Mouse (Mus musculus) CH12.LX (cell line): ENCODE measurements around the gene Omt2b. TPM values are rescaled to one million over a fixed set of nuclear protein-coding genes. Genes with fewer than 3 reads are reported as not detected.
"Not testable (repeated sequence)": the region's sequence is repeated elsewhere in the genome, so short reads cannot be mapped to it uniquely, and the experiment has no call there.

Experiments used
- DNase-seq: peaks from one replicate; pipeline ENCODE4 v3.0.0-alpha.2; 2013; ENCODE audit errors: extremely low read depth
- H3K27ac ChIP-seq: 2 replicates; pipeline ENCODE4 v1.5.1; 2012; ENCODE audit warnings: low read depth, mild to moderate bottlenecking, control low read depth, moderate library complexity; ENCODE audit not compliant: insufficient read depth
- H3K27me3 ChIP-seq: replicated peaks from 2 replicates; pipeline ENCODE3; 2012; ENCODE audit warnings: inconsistent platforms
- H3K36me3 ChIP-seq, 2 experiments: replicated peaks in 1 of 2; 2 replicates each; pipeline versions ENCODE3 to v1.6.1; 2012; ENCODE audit warnings: inconsistent platforms in 1 of 2, low read length in 1 of 2, mild to moderate bottlenecking in 1 of 2, mixed read lengths in 1 of 2, moderate library complexity in 1 of 2; ENCODE audit not compliant: control insufficient read depth in 1 of 2, insufficient read depth in 1 of 2
- H3K4me1 ChIP-seq, 2 experiments: 2 replicates each; pipeline ENCODE4 v1.6.1; 2012; ENCODE audit warnings: inconsistent platforms in 1 of 2, moderate library complexity in 1 of 2; ENCODE audit not compliant: insufficient read depth in 2 of 2, control insufficient read depth in 1 of 2
- H3K4me2 ChIP-seq: 2 replicates; pipeline ENCODE4 v1.6.1; 2012; ENCODE audit warnings: low read depth, mild to moderate bottlenecking, control low read depth; ENCODE audit not compliant: poor library complexity, insufficient read depth, severe bottlenecking
- H3K4me3 ChIP-seq, 3 experiments: fragments of 150-350 bp in 1 of 3; sonication (generic) in 1 of 3; replicated peaks in 1 of 3; 2 replicates each; pipeline versions ENCODE3 to v1.5.1; 2011 to 2012; ENCODE audit warnings: low read depth in 2 of 3, low read length in 2 of 3, mild to moderate bottlenecking in 2 of 3, moderate library complexity in 2 of 3, control low read depth in 1 of 3, improper control_type of control experiment in 1 of 3, inconsistent platforms in 1 of 3, mixed read lengths in 1 of 3; ENCODE audit not compliant: poor library complexity in 1 of 3
- H3K79me2 ChIP-seq: replicated peaks from 2 replicates; pipeline ENCODE4 v1.6.1; 2012; ENCODE audit warnings: mild to moderate bottlenecking, moderate library complexity; ENCODE audit not compliant: control insufficient read depth, poor library complexity, insufficient read depth, severe bottlenecking; ENCODE audit errors: extremely low read depth
- H3K9ac ChIP-seq: 2 replicates; pipeline ENCODE4 v1.6.1; 2012; ENCODE audit warnings: low read depth, mild to moderate bottlenecking, control low read depth, moderate library complexity; ENCODE audit not compliant: insufficient read depth
- H3K9me3 ChIP-seq: replicated peaks from 2 replicates; pipeline ENCODE3; 2012; ENCODE audit warnings: low read length, inconsistent platforms, mixed read lengths
- CTCF ChIP-seq, 2 experiments: IDR thresholded peaks in 1 of 2; conservative IDR thresholded peaks in 1 of 2; 2 replicates each; pipeline ENCODE4 v1.5.1; 2011 to 2012; ENCODE audit warnings: low read depth in 2 of 2, low read length in 2 of 2, improper control_type of control experiment in 1 of 2, inconsistent platforms in 1 of 2, mild to moderate bottlenecking in 1 of 2, moderate library complexity in 1 of 2
- ETS1 ChIP-seq: conservative IDR thresholded peaks from 2 replicates; pipeline ENCODE4 v1.6.1; 2012; ENCODE audit warnings: low read depth, mild to moderate bottlenecking, inconsistent platforms, low read length, improper control_type of control experiment, moderate library complexity
- GABPA ChIP-seq: IDR thresholded peaks from 2 replicates; pipeline ENCODE4 v1.6.1; 2012; ENCODE audit warnings: low read depth, low read length, improper control_type of control experiment, inconsistent platforms; ENCODE audit not compliant: insufficient replicate concordance
- IRF4 ChIP-seq: IDR thresholded peaks from 2 replicates; pipeline ENCODE4 v1.6.1; 2014; ENCODE audit warnings: low read depth, mild to moderate bottlenecking, inconsistent platforms, low read length, improper control_type of control experiment
- JUN ChIP-seq: IDR thresholded peaks from 2 replicates; pipeline ENCODE4 v1.6.1; 2011; ENCODE audit warnings: low read depth, mild to moderate bottlenecking, low read length, improper control_type of control experiment, moderate library complexity; ENCODE audit not compliant: insufficient read depth
- JUND ChIP-seq: conservative IDR thresholded peaks from 2 replicates; pipeline ENCODE4 v1.6.1; 2011; ENCODE audit warnings: low read depth, low read length, improper control_type of control experiment
- KAT2A ChIP-seq: IDR thresholded peaks from 2 replicates; pipeline ENCODE4 v1.6.1; 2012; ENCODE audit warnings: low read length, improper control_type of control experiment, inconsistent platforms; ENCODE audit not compliant: insufficient replicate concordance
- MEF2A ChIP-seq: IDR thresholded peaks from 2 replicates; pipeline ENCODE4 v1.6.1; 2014; ENCODE audit warnings: low read depth, mild to moderate bottlenecking, inconsistent platforms, low read length, improper control_type of control experiment, borderline replicate concordance
- MYC ChIP-seq: IDR thresholded peaks from 2 replicates; pipeline ENCODE4 v1.6.1; 2011; ENCODE audit warnings: low read depth, mild to moderate bottlenecking, improper control_type of control experiment, low read length
- NRF1 ChIP-seq: IDR thresholded peaks from 2 replicates; pipeline ENCODE4 v1.6.1; 2014; ENCODE audit warnings: low read depth, mild to moderate bottlenecking, inconsistent platforms, low read length, improper control_type of control experiment, moderate library complexity
- POLR2A ChIP-seq: IDR thresholded peaks from 2 replicates; pipeline ENCODE4 v1.6.1; 2011; ENCODE audit warnings: low read depth, mild to moderate bottlenecking, improper control_type of control experiment, low read length
- RAD21 ChIP-seq: IDR thresholded peaks from 2 replicates; pipeline ENCODE4 v1.6.1; 2011; ENCODE audit warnings: low read depth, mild to moderate bottlenecking, low read length, improper control_type of control experiment, moderate library complexity
- RCOR1 ChIP-seq: conservative IDR thresholded peaks from 2 replicates; pipeline ENCODE4 v1.6.1; 2012; ENCODE audit warnings: low read depth, mild to moderate bottlenecking, inconsistent platforms, low read length, improper control_type of control experiment
- SIN3A ChIP-seq: IDR thresholded peaks from 2 replicates; pipeline ENCODE4 v1.6.1; 2012; ENCODE audit warnings: low read length, improper control_type of control experiment, inconsistent platforms
- SMC3 ChIP-seq: IDR thresholded peaks from 2 replicates; pipeline ENCODE4 v1.6.1; 2011; ENCODE audit warnings: low read depth, low read length, improper control_type of control experiment
- TCF12 ChIP-seq: IDR thresholded peaks from 2 replicates; pipeline ENCODE4 v1.6.1; 2014; ENCODE audit warnings: low read depth, mild to moderate bottlenecking, inconsistent platforms, low read length, improper control_type of control experiment
- UBTF ChIP-seq: IDR thresholded peaks from 2 replicates; pipeline ENCODE4 v1.6.1; 2012; ENCODE audit warnings: low read depth, mild to moderate bottlenecking, inconsistent platforms, low read length, improper control_type of control experiment, moderate library complexity
- USF2 ChIP-seq: conservative IDR thresholded peaks from 2 replicates; pipeline ENCODE4 v1.6.1; 2011; ENCODE audit warnings: low read depth, low read length, improper control_type of control experiment
- ZC3H11A ChIP-seq: IDR thresholded peaks from 2 replicates; pipeline ENCODE4 v1.6.1; 2012; ENCODE audit warnings: low read depth, mild to moderate bottlenecking, inconsistent platforms, low read length, improper control_type of control experiment
- dilution Hi-C: fragments of 300-500 bp; cut with MboI; formaldehyde crosslinking; loops from 2 replicates; pipeline ENCODE4 v1.14.3; 2020; ENCODE audit warnings: low sequenced_read_pairs; ENCODE audit not compliant: extremely low pct_unique_long_range_greater_than_20kb, extremely low pct_ligation_motif_present
- in situ Hi-C: fragments of 300-500 bp; cut with MboI; formaldehyde crosslinking; loops from 3 replicates; pipeline ENCODE4 v1.14.3; 2019; ENCODE audit warnings: low sequenced_read_pairs, low pct_ligation_motif_present, low pct_unique_long_range_greater_than_20kb, mixed read lengths
- polyA plus RNA-seq: library from polyadenylated mRNA; unstranded; fragments of >175 nt; gene quantifications from 2 replicates; pipeline ENCODE4 v1.2.1, GENCODE M21; 2012; ENCODE audit warnings: low read depth; ENCODE audit not compliant: insufficient read length
- total RNA-seq, 2 experiments: library from RNA; depleted of rRNA; stranded (reverse); fragments of 300-350 nt in 1 of 2; fragments of >200 nt in 1 of 2; gene quantifications; 2 replicates each; pipeline ENCODE4 v1.2.3; 2012 to 2014

The Omt2b gene
- total and polyA plus RNA-seq, 3 experiments = not detected

DNA sequence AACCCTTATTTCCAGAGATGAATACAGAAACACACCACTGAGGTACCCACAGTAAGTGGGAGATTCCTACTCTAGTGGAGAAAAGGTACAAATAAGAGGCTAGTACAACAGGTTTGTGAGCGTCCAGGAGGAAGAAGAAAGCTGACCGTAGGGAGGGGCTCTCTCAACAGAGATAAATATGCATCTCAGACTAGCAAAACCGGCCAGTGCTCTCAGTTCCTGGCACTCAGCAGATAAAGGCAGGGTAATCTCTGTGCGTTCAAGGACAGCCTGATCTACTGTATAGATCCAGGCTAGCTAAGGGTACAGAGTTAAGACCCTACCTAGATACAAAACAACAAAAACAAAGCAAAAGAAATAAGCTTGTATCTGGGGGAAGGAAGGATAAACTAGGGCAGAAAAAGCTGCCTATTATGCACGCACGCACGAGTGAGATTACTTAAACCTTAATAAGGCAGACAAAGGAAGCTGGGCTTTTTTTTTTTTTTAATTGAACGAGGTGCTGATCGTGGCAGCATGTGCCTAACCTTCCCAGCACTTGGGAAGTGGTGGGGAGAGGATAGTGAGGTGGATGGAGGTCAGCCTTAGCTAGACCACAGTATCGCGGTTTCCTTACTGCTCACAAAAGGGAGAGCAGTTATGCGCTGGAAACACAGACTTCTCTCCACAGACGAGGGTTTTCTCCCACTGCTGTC is 38.6 kb downstream of the Omt2b start:
- no peak overlapping the region for H3K4me2 ChIP-seq
- no peaks in the 10 kb centered on the region for H3K9me3 ChIP-seq
- H3K79me2 ChIP-seq = no peaks in the 10 kb centered on the region
- H3K9ac ChIP-seq = no peak overlapping the region
- in situ Hi-C loops = loop anchor here (10.0 kb wide), 1 partner anchor 169 kb away; no protein-coding TSS in a partner anchor
- dilution Hi-C loops = no loop called here
- H3K36me3 ChIP-seq = no peaks in the 10 kb centered on the region
- no peaks in the 10 kb centered on the region for H3K4me1 ChIP-seq
- peaks cover 22% of the 10 kb centered on the region for H3K27me3 ChIP-seq
- no peak overlapping the region for H3K4me3 ChIP-seq
- DNase-seq = no peak
- TF ChIP-seq SMC3 = no peak
- no peak for TF ChIP-seq NRF1
- TF ChIP-seq JUN = no peak
- TF ChIP-seq POLR2A = no peak
- no peak overlapping the region for H3K27ac ChIP-seq

DNA sequence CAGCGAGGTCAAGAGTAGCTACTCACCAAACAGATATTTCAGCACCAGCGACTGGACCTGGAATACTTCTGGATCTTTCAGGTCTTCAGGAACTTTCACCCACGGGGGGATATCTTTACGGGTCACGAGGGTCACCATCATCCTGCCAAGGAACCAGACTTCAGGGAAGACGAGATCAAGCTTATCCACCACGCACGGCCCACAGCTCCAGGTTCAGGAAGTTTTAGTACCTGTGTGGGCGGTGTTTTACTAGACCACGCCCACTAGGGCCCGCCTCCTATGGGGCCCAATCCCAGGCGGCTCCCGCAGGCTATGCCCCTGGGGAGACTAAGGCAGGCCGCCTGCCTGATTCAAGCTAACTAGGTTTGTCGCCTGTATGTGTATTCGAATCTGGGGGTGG is 40.6 kb downstream of the Omt2b start, which contains the start of gene Dppa5a:
Gene Dppa5a, minus strand, starts transcription at position 219 of the 400 bp plus-strand sequence.
- H3K27me3 ChIP-seq = peaks cover 29% of the 10 kb centered on the region
- H3K9ac ChIP-seq, DNase-seq, H3K36me3 ChIP-seq, H3K79me2 ChIP-seq, H3K27ac ChIP-seq, H3K4me2 ChIP-seq, H3K9me3 ChIP-seq, H3K4me1 ChIP-seq, H3K4me3 ChIP-seq, dilution Hi-C loops: not testable (repeated sequence)
- in situ Hi-C loops = loop anchor here (10.0 kb wide), 1 partner anchor 167 kb away; no protein-coding TSS in a partner anchor

DNA sequence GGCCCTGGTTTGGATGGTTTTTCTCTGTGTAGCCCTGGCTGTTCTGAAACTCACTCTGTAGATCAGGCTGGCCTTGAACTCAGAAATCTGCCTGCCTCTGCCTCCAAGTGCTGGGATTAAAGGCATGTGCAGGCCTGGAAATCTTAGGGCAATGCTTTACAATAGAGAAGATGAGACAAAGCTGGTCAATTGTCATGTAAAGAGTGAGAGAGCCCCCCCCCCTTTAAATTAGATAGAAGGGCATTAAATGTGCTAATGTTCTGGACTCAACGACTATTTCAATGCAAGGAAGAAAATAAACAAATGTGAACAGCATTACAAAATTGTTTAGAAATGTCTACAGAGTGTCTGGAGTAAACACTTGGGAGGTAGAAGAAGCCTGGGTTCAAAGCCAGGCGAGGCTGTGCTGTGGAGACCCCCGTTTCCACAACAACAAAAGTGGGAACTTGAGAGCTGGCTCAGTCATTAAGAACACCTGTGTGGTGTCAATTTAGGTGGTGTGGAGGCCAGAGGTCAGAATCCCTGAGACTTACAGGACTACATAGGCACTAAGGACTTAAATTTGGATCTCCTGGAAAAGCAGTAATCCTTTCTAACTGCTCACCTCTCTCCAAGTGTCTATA is 41.4 kb downstream of the Omt2b start:
- no peak overlapping the region for H3K4me3 ChIP-seq
- in situ Hi-C loops (loop anchor here (10.0 kb wide), 1 partner anchor 166 kb away; no protein-coding TSS in a partner anchor), dilution Hi-C loops (no loop called here)
- H3K4me2 ChIP-seq = no peak overlapping the region
- no peak for TF ChIP-seq MEF2A
- TF ChIP-seq ZC3H11A = no peak
- no peak for TF ChIP-seq RCOR1
- no peak for TF ChIP-seq UBTF
- no peak for TF ChIP-seq KAT2A
- no peak for TF ChIP-seq USF2
- TF ChIP-seq JUND = no peak
- no peak for TF ChIP-seq RAD21
- no peak for TF ChIP-seq MYC
- no peak for TF ChIP-seq IRF4
- TF ChIP-seq POLR2A = no peak
- no peak for TF ChIP-seq GABPA
- no peak for TF ChIP-seq ETS1
- TF ChIP-seq NRF1 = no peak
- no peak for TF ChIP-seq TCF12
- TF ChIP-seq CTCF (conservative IDR thresholded peaks at IDR 0.05 in 1 of 2, IDR thresholded peaks at IDR 0.05 in 1 of 2; ENCODE audit: low read depth in 2 of 2, low read length in 2 of 2) = no peak
- TF ChIP-seq SIN3A = no peak
- H3K9ac ChIP-seq = no peak overlapping the region
- no peak overlapping the region for H3K27ac ChIP-seq
- H3K4me1 ChIP-seq = no peaks in the 10 kb centered on the region
- peaks cover 29% of the 10 kb centered on the region for H3K27me3 ChIP-seq
- no peaks in the 10 kb centered on the region for H3K36me3 ChIP-seq
- DNase-seq = no peak
- H3K79me2 ChIP-seq = no peaks in the 10 kb centered on the region
- H3K9me3 ChIP-seq = no peaks in the 10 kb centered on the region
